Mouse (Mus musculus) spleen, adult 2 months (tissue): Measurements from ENCODE around the gene Capg. TPM values are rescaled to one million over a fixed set of nuclear protein-coding genes. Genes with fewer than 3 reads are reported as not detected.
"Not testable (repeated sequence)": the region's sequence is repeated elsewhere in the genome, so short reads cannot be mapped to it uniquely, and the experiment has no call there.

Experiments used
- DNase-seq, 2 experiments: peaks; one replicate each; pipeline versions ENCODE4 v3.0.0 to v3.0.0-alpha.2; 2012 to 2021; ENCODE audit warnings: low spot score in 2 of 2, low read depth in 1 of 2
- H3K27ac ChIP-seq: fragments of 200-500 bp; 2 replicates; pipeline ENCODE4 v1.5.1; 2012; ENCODE audit warnings: low read length, inconsistent platforms; ENCODE audit not compliant: insufficient read depth
- H3K27me3 ChIP-seq: fragments of 200-500 bp; 2 replicates; pipeline ENCODE4 v1.6.1; 2012; ENCODE audit warnings: mild to moderate bottlenecking, moderate library complexity, low read length, inconsistent platforms; ENCODE audit not compliant: control insufficient read depth, insufficient read depth
- H3K36me3 ChIP-seq: fragments of 200-500 bp; 2 replicates; pipeline ENCODE4 v1.6.1; 2012; ENCODE audit warnings: mild to moderate bottlenecking, low read length, inconsistent platforms; ENCODE audit not compliant: control insufficient read depth, insufficient read depth
- H3K4me1 ChIP-seq: fragments of 200-500 bp; 2 replicates; pipeline ENCODE4 v1.6.1; 2011; ENCODE audit warnings: inconsistent platforms; ENCODE audit not compliant: control insufficient read depth, insufficient read depth, insufficient read length
- H3K4me3 ChIP-seq: fragments of 200-500 bp; 2 replicates; pipeline ENCODE4 v1.5.1; 2011; ENCODE audit warnings: mild to moderate bottlenecking, inconsistent platforms; ENCODE audit not compliant: insufficient read depth, insufficient read length; ENCODE audit errors: extremely low read depth
- CTCF ChIP-seq: fragments of 200-500 bp; IDR thresholded peaks from 2 replicates; pipeline ENCODE4 v1.5.1; 2011; ENCODE audit warnings: mild to moderate bottlenecking, inconsistent platforms; ENCODE audit not compliant: insufficient read depth, insufficient read length, insufficient replicate concordance; ENCODE audit errors: extremely low read depth
- POLR2A ChIP-seq: fragments of 200-500 bp; IDR thresholded peaks from 2 replicates; pipeline ENCODE4 v1.6.1; 2011; ENCODE audit warnings: low read depth, low read length, inconsistent platforms
- WGBS: fragments of 180-500 bp; shearing (Covaris S2); methylation state at CpG from one replicate; pipeline ENCODE4 v1.1.7; 2018; 5-methylcytosine and 5-hydroxymethylcytosine counted together
- polyA plus RNA-seq: library from polyadenylated mRNA; depleted of rRNA; stranded (reverse); fragments of >200 nt; gene quantifications from 2 replicates; pipeline ENCODE4 v1.2.3, GENCODE M21; 2012

Gene Capg
- polyA plus RNA-seq, 1 experiment: 130 TPM

DNA sequence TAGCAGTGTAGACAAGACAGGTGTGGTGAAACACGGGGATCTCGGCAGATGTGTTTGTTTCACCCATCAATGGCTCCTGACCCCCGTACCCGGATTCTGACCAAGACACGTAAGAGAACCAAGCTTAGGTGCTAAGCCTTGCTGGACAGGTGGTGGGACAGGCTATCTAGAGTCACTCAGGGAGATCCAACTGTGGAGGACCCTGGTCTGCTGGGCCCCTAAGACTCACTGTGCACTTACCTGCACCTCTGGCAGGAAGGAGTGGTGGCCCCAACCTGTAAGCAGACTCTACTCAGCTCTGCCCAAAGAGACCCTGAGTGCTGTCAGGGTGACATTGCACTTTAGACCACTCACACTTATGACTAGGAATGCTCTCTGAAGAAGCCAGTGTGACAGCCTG is 23.3 kb upstream of the Capg start:
- Histone ChIP-seq H3K36me3 (no peaks in the 10 kb centered on the region), H3K27me3 (no peaks in the 10 kb centered on the region), H3K4me1 (peaks cover 8% of the 10 kb centered on the region; the same call in 1 of the 2 replicates), H3K4me3 (no peak overlapping the region), H3K27ac (no peak overlapping the region)
- DNase-seq: no peak
- no peak for TF ChIP-seq CTCF
- TF ChIP-seq POLR2A: no peak
- WGBS: 96% methylated on average over 5 of the region's 5 CpGs

GRCm38 (mm10) chr6:72521607-72522006 is 22.6 kb upstream of the Capg start, which contains the start of gene Sh2d6:
Gene Sh2d6 (minus strand): TSS chr6:72521707.
- Histone ChIP-seq H3K27ac (no peak within 1 kb of the TSS), H3K4me3 (no peak within 1 kb of the TSS), H3K27me3 (no peaks in the 10 kb centered on the region), H3K4me1 (peaks cover 8% of the 10 kb centered on the region; the same call in 1 of the 2 replicates), H3K36me3 (no peaks in the 10 kb centered on the region)
- WGBS: 90% methylated on average over 5 of the region's 5 CpGs
- no peak for DNase-seq
- TF ChIP-seq CTCF (no peak), POLR2A (no peak)

DNA sequence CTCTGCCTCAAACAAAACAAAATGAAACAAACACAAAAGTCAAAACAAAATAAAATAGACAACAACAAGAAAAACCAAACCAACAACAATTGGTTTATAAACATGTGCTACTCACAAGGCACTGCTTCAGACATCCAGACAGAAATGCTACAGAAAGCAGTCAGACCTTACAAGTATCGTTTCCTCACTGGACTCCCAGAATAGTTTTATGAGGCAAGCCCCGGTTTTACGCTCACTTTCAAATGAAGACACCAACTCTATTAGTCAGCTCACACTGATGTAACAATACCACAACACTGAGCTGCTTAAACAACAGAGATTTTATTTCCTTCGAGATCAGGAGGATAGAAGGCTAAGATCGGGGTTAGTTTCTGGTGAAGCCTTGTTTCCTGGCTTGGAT is 21.9 kb upstream of the Capg start:
- Histone ChIP-seq H3K27me3 (no peaks in the 10 kb centered on the region), H3K27ac (no peak overlapping the region), H3K4me1 (peaks cover 8% of the 10 kb centered on the region; the same call in 1 of the 2 replicates), H3K4me3 (no peak overlapping the region), H3K36me3 (no peaks in the 10 kb centered on the region)
- TF ChIP-seq POLR2A (no peak), CTCF (no peak)
- no peak for DNase-seq
- WGBS: 72% methylated on average over 5 of the region's 5 CpGs

DNA sequence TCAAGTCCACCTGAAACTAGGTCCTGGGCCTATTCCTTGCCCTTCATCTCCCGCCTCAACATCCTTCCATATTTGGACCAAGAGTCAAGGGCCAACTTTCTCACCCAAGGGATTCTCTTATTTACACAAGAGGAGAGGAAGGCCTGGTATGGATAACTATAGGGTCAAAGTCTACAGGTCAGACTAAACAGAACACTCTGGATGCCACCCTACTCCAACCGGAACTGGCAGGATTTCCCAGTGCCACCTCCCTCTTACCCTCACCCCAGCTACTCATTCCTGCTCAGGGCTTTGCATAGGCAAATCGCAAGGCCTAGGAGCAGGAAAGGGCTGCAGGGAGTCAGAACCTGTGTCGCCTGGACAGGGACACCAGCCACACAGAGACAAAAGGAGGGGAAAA is 21.0 kb upstream of the Capg start:
- H3K4me1 ChIP-seq: peaks cover 8% of the 10 kb centered on the region; the same call in 1 of the 2 replicates
- no peak overlapping the region for H3K4me3 ChIP-seq
- no peaks in the 10 kb centered on the region for H3K27me3 ChIP-seq
- 97% methylated on average over 4 of the region's 4 CpGs for WGBS
- no peaks in the 10 kb centered on the region for H3K36me3 ChIP-seq
- H3K27ac ChIP-seq: no peak overlapping the region
- TF ChIP-seq CTCF: no peak
- no peak for TF ChIP-seq POLR2A
- DNase-seq: no peak

- TF ChIP-seq CTCF (no peak), POLR2A (no peak)
- WGBS: 60% methylated on average over 2 of the region's 2 CpGs
- H3K36me3 ChIP-seq: no peaks in the 10 kb centered on the region
- H3K4me3 ChIP-seq: no peak overlapping the region
- no peak overlapping the region for H3K27ac ChIP-seq
- no peaks in the 10 kb centered on the region for H3K27me3 ChIP-seq
- H3K4me1 ChIP-seq: peaks cover 8% of the 10 kb centered on the region; the same call in 1 of the 2 replicates
- DNase-seq: no peak
These were observed 20.0 kb upstream of the Capg start for GRCm38 (mm10) chr6:72524160-72524559.

GRCm38 (mm10) chr6:72527070-72527469 is 17.1 kb upstream of the Capg start:
- no peaks in the 10 kb centered on the region for H3K4me1 ChIP-seq
- no peaks in the 10 kb centered on the region for H3K36me3 ChIP-seq
- no peaks in the 10 kb centered on the region for H3K27me3 ChIP-seq
- TF ChIP-seq CTCF (no peak), POLR2A (no peak)
- no peak overlapping the region for H3K27ac ChIP-seq
- DNase-seq: no peak
- 82% methylated on average over 4 of the region's 4 CpGs for WGBS
- H3K4me3 ChIP-seq: no peak overlapping the region

- Histone ChIP-seq H3K27ac (no peak overlapping the region), H3K27me3 (no peaks in the 10 kb centered on the region), H3K4me3 (no peak overlapping the region), H3K4me1 (no peaks in the 10 kb centered on the region), H3K36me3 (no peaks in the 10 kb centered on the region)
- WGBS: 91% methylated on average over 10 of the region's 10 CpGs
- DNase-seq: no peak
- TF ChIP-seq POLR2A (no peak), CTCF (no peak)
These were observed 15.6 kb upstream of the Capg start for GRCm38 (mm10) chr6:72528410-72529151.

- no peak for DNase-seq
- 90% methylated on average over 4 of the region's 4 CpGs for WGBS
- H3K27me3 ChIP-seq: no peaks in the 10 kb centered on the region
- no peaks in the 10 kb centered on the region for H3K36me3 ChIP-seq
- no peak for TF ChIP-seq POLR2A
- no peak for TF ChIP-seq CTCF
- no peak overlapping the region for H3K27ac ChIP-seq
- H3K4me1 ChIP-seq: no peaks in the 10 kb centered on the region
- no peak overlapping the region for H3K4me3 ChIP-seq
These were observed 11.6 kb upstream of the Capg start for GRCm38 (mm10) chr6:72532580-72532979.

GRCm38 (mm10) chr6:72533555-72533954 is 10.6 kb upstream of the Capg start:
- H3K4me3 ChIP-seq, DNase-seq, H3K27me3 ChIP-seq, H3K4me1 ChIP-seq, H3K36me3 ChIP-seq, H3K27ac ChIP-seq: not testable (repeated sequence)
- WGBS: 66% methylated on average over 1 of the region's 1 CpGs
